Mouse (Mus musculus) brain, embryonic 14.5 days (tissue): Measurements from ENCODE around the gene Dynlt1c. TPM values are rescaled to one million over a fixed set of nuclear protein-coding genes. Genes with fewer than 3 reads are reported as not detected.
"Not testable (repeated sequence)": the region's sequence is repeated elsewhere in the genome, so short reads cannot be mapped to it uniquely, and the experiment has no call there.

Experiments
- DNase-seq: peaks from one replicate; pipeline ENCODE4 v3.0.0-alpha.2; 2011; ENCODE audit warnings: low read depth
- POLR2A ChIP-seq: fragments of 200-500 bp; IDR thresholded peaks from 2 replicates; pipeline ENCODE4 v1.6.1; 2012; ENCODE audit warnings: mild to moderate bottlenecking, inconsistent platforms, borderline replicate concordance; ENCODE audit not compliant: poor library complexity, insufficient read depth, insufficient read length, severe bottlenecking; ENCODE audit errors: extremely low read depth
- polyA plus RNA-seq: library from polyadenylated mRNA; depleted of rRNA; stranded (reverse); fragments of >200 nt; gene quantifications from 2 replicates; pipeline ENCODE4 v1.2.3, GENCODE M21; 2012; rRNA removed

Dynlt1c gene
- polyA plus RNA-seq, 1 experiment, result 66.4 TPM

- peak; percentile 1 for DNase-seq
Measured at GRCm38 (mm10) chr17:6650904-6651565, 49.6 kb downstream of the Dynlt1c start.

GRCm38 (mm10) chr17:6653341-6653946, 52.0 kb downstream of the Dynlt1c start:
- DNase-seq, result peak; percentile 0

DNA sequence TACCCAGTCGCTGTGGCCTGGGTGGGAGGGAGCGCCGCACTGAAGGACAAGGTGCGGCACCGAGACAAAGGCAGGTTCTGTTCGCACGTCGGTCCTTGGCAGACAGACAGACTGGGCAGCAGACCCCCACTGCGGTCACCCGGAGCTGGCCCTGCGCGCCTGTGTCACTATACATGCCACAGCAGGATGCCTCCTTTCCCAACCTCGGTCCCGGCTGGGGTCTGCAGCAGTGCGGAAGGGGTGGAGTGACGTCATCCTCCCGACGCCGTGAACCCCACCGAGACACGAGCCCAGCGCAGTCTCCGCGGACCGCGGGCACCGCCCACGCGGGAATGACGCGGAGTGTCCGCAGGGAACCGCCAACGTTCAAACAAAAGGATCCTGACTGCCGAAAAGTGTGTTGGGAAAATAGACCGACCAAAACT, 53.6 kb downstream of the Dynlt1c start:
- 0 out of 2 replicates have a peak, but pooled peaks have one; percentile 2 for TF ChIP-seq POLR2A
- DNase-seq, result peak; percentile 96

- DNase-seq, result peak; percentile 62
Measured at GRCm38 (mm10) chr17:6655567-6656281, 54.3 kb downstream of the Dynlt1c start, which contains the start of gene Dynlt1f. Dynlt1f (minus strand) TSS chr17:6655900.

DNA sequence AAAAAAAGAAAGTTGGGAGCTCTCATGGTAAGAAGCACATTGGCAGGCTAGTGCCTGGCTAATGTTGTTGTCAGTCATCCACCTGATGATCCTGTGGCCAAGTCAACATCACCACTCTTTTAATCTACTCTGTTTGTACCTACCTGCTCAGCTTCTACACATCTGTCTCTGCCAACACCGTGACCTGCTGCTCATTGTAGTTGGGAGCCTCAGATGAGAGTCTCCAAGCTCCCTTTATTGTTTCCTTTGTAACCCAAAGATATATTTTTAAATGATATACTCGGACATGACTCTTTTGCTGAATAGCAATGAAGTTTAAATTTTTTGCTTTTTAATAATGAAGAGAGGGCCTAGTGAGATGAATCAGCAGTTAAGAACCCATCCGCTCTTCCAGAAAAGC, 55.0 kb downstream of the Dynlt1c start:
- not testable (repeated sequence) for DNase-seq

GRCm38 (mm10) chr17:6658801-6659200, 57.3 kb downstream of the Dynlt1c start, which contains the start of gene Sytl3:
Sytl3 (plus strand) TSS chr17:6659093.
- not testable (repeated sequence) for DNase-seq

Other genes with a start within 250 kb of the Dynlt1c start
- 782 and 938 TPM in 2 replicates for gene Dynlt1b, start 171.6 kb upstream of the Dynlt1c start, polyA plus RNA-seq
- gene Dynlt1f, start 54.2 kb downstream of the Dynlt1c start, polyA plus RNA-seq, result 240 and 274 TPM in 2 replicates
- gene Sytl3, start 57.4 kb downstream of the Dynlt1c start, polyA plus RNA-seq, result 0.28 and 0.77 TPM in 2 replicates
- 42.8 and 44.5 TPM in 2 replicates for gene Ezr, start 181.1 kb downstream of the Dynlt1c start, polyA plus RNA-seq